Mouse (Mus musculus) left cerebral cortex, adult 9 months (tissue): ENCODE data around the gene Fcrlb.
"Not testable (repeated sequence)": the region's sequence is repeated elsewhere in the genome, so short reads cannot be mapped to it uniquely, and the experiment has no call there.

Experiments used
- DNase-seq, 2 experiments: peaks; one replicate each; pipeline ENCODE4 v3.0.0; 2022; ENCODE audit warnings: low spot score in 2 of 2

The Fcrlb gene

GRCm38 (mm10) chr1:170912891-170913615 is at the start of gene Fcrlb:
TSS of gene Fcrlb (minus strand) at chr1:170912941.
- DNase-seq, result no peak

DNA sequence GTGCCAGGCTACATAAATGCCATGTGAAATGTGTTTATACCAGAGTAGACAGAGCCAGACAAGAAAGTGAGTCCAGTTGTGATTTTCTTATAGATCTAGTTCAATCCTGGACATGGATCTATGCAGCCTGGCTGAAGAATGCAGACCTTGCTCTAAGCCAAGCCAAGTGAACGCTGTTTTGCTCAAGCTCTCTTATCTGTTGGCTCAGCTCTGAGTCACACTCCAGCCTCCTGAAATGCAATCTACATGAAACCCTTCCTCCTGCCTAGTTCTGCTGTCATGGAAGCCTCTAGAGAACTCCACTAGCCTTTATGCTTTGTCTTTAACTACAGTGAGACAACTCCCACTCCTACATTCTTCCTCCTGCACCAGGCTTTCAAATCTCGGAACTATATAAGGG is 49.6 kb upstream of the Fcrlb start:
- DNase-seq, result no peak

DNA sequence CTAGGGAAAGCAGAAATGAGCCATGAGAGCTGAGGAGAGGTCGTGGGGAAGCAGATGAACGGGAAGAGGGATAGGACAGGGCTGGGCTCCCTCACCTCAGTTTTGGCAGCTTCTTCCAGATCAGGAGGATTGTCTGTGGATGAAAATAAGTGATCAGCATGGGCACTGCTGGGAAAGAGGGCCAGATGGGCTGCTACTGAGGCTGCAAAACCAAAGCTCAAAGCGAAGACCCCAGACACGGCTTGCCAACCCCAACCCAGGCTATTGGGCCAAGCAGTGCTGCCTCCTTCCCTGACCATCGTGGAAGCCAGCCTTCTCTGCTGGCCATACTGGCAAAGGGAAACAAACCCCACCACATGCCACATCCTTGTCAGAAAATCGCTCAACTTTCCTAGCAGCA is 48.4 kb upstream of the Fcrlb start:
- no peak for DNase-seq

DNA sequence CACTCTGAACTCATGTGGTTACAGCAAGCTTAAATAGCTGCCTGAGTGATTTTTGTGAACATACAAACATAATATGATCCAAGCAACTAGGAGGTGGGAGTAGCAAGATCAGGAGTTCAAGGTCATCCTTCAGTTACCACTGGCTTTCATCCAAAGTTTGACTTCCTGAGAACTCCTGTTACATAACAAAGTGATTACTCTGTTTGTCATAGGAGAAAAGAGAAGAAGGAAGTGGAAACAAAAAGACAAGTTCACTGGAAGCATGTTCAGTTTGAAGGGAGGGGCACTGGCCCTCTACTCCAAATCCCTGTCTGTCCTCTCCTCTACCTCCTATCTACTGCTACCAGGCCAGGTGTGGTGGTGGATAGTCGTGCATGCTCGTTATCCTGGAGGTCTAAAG is 47.0 kb upstream of the Fcrlb start:
- DNase-seq, result no peak

- DNase-seq, result no peak
Measured at GRCm38 (mm10) chr1:170958225-170958624, 45.5 kb upstream of the Fcrlb start.

GRCm38 (mm10) chr1:170953192-170953591 is 40.5 kb upstream of the Fcrlb start:
- DNase-seq, result no peak

DNA sequence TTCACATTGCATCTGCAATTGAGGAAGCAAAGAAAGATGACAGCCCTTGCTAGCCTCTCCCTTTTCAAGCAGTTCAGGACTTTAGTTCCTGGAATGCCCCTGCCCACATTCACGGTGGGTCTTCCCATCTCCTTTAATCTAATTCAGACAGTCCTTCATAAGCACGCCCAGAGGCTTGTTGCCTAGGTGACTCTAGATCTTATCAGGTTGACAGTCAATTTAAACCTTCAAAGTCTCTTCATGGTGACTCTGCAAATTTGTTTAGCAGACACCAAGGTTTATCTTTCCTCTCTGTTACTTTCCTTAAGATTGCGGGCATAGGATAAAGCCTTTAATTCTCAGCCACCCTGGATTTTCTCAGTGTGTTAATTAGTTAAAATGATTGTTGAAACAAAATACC is 38.0 kb upstream of the Fcrlb start:
- DNase-seq, result no peak

DNA sequence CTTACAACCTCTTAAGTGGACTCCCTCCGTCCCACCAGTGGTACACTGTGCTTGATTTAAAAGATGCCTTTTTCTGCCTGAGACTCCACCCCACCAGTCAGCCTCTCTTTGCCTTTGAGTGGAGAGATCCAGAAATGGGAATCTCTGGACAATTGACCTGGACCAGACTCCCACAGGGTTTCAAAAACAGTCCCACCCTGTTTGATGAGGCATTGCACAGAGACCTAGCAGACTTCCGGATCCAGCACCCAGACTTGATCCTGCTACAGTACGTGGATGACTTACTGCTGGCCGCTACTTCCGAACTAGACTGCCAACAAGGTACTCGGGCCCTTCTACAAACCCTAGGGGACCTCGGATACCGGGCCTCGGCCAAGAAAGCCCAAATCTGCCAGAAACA is 32.2 kb upstream of the Fcrlb start:
- not testable (repeated sequence) for DNase-seq

- DNase-seq, result not testable (repeated sequence)
Measured at GRCm38 (mm10) chr1:170944151-170944550, 31.4 kb upstream of the Fcrlb start.

DNA sequence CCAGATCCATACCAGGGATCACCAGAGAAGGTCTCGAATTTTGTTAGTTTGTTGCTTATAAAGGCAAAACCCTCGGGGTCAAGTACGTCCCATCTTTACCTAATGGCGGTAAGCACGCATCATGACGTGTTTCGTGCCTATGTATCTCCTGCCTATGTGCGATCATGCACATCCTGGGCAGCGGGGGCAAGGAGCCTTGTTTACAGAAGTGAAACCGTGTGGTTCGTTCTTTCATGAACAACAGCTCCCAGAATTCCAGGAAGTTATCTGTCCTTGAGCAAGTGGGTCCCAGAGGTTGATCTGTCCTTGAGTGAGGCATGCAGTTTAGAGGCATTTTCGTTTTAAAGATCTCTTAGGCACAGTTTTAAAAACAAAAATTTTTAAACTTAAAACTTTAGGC is 26.5 kb upstream of the Fcrlb start:
- DNase-seq, result no peak

GRCm38 (mm10) chr1:170934383-170934782 is 21.6 kb upstream of the Fcrlb start:
- DNase-seq, result no peak

GRCm38 (mm10) chr1:170933940-170934339 is 21.2 kb upstream of the Fcrlb start:
- DNase-seq, result no peak

- DNase-seq, result no peak
Measured at GRCm38 (mm10) chr1:170933386-170933920, 20.7 kb upstream of the Fcrlb start.

GRCm38 (mm10) chr1:170932043-170932442 is 19.3 kb upstream of the Fcrlb start:
- DNase-seq, result no peak

DNA sequence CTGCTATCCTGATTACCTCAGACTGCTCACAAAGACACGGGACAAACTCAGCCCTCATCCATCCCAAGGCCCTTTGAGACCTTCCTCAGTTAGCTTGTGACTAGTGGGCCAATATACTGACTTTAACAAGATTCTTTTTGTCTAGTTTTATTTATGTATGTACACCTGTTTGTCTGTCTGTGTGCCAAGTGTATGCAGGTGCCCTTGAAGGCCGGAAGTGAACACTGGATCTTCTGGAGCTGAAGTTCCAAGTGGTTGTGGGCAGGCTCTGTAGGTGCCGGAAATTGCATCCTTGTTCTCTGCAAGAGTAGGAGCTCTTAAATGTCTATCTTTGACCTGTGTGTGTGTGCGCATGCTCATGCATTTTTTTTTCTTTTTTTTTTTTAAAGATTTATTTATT is 16.5 kb upstream of the Fcrlb start:
- no peak for DNase-seq

DNA sequence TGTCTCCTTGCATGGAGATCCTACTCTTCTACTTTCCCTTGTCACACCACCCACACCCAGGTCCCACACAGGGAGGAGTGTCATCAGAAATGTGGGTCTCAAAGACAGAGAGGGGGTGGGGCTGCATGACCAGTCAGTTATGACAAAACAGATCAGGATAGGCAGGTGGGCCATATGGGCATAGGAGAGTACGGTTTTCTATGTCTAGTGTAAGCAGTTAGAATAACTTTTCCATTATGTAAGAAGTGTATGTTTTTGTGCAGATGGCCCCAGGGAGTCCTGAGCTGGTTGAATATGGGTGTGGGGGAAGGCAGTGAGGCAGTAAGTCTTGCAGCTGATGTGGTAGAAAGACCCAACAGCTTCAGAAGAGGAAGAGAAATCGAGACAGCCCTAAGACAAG is 15.7 kb upstream of the Fcrlb start:
- DNase-seq, result no peak

- no peak for DNase-seq
Measured at GRCm38 (mm10) chr1:170927378-170927777, 14.6 kb upstream of the Fcrlb start, which contains the start of gene Fcrla. TSS of gene Fcrla (minus strand) at chr1:170927583.

DNA sequence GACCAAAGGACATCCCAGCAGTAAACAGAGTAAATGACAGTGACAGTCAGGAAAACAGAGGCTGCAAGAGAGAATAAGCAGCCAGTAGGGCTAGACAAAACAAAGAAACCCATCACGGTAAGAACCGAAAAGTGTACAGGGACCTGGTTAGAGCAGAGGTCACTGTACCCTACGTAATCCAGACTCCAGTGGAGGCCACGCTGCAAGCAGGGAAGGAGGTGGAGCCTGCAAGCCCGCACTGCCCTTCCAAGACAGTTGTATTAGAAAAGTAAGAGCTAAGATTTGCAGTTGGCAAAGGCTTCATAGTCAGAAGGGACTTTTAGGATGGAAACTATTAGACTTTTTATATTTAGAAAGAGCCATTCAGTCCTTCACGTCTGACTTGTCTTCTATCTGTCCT is 14.2 kb upstream of the Fcrlb start:
- DNase-seq, result no peak

- no peak for DNase-seq
Measured at GRCm38 (mm10) chr1:170924485-170924884, 11.7 kb upstream of the Fcrlb start.

DNA sequence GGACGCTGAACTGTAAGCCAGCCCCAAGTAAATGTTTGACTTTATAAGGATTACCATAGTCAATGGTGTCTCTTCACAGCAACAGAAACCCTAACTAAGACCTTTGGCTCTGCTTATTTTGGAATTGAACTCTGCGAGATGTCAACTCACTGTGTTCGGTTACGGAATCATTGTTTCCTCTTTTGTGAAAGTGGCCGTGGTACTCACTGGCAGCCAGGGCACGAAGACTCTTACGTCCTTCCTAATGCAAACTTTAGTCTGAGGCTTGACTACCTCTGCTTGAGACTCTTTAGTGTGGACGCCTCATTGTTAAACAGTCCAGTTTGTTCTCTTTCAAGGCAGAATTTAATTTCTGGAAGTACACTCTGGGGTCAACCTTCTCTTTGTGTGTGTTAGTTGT is 6.6 kb upstream of the Fcrlb start:
- DNase-seq, result no peak

DNA sequence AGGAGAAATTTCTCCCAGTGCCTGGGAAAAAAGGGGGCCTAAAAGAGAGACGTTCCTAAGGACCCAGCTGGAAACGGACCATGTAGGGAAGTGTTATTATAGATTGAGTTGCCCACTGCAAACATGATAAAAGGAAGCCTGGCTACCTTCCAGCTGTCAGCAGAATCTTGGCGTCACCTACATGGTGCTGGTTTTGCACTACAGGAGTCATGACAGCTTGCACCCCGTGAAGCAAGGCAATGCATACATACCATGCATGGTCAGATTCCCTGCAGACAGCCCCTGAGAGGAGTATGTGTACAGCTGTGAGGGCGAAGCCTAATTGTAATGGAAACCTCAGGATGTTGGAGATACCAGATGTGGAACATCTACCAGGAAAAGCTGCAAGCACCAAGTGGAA is 2.9 kb upstream of the Fcrlb start:
- no peak for DNase-seq

DNA sequence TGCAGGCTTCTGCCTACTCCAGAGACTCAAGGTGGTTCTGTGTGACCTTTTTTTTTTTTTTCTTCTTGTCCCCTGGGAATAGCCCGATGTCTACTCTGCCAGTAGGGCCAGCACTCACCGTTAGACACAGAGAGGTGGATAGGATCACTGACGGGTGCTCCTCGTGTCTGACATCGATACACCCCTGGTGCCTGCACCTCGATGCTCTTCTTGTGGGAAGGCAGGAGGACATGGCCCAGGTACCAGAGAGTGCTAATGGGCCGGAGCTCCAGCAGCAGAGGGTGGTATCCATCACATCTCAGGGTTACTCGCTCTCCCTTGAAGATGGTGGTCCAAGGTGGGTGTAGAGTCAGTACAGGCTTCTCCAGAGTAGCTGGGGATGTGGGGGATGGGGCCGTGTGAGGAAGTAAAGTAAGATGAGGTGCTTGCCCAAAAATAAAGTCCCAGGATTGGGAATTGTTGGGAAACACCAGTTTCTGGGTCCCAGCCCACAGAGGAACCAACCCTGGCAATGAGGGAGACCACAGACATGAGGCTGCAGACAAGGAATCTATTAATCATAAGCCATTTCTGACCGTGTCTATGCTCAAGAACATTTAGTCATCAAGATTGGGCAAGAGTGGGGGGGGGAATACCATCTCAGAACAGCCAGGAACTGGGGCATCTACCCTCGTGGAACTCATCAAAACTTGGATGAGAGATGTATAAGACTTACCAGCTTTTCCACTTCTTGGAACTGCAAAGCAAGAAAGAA is 657 bp downstream of the Fcrlb start:
- no peak for DNase-seq

DNA sequence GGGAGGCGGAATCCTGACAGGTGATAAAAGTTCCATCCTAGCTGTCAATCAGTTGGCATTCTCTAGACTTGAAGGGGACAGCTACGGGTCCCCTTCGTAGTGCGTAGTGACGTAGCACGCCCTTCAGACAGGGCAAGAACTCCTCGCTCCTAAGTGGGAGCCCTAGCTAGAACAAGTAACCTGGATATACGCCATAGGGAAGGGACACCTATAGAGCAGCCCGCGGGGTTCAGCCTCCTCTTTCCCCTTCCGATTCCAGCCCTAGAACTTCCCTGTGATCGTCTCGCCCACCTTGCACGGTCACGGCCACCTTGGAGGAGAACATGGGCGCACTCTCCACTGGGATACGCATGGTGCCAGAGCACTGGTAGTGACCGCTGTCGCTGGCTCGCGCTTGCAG is 4.4 kb downstream of the Fcrlb start:
- no peak for DNase-seq
